Mouse (Mus musculus) embryonic facial prominence, embryonic 11.5 days (tissue): ENCODE results near the gene Hist1h3e. TPM values are rescaled to one million over a fixed set of nuclear protein-coding genes. Genes with fewer than 3 reads are reported as not detected.
A peak's percentile ranks its signal among the peaks of the same experiment; 100 is the strongest.
"Not testable (repeated sequence)": the region's sequence is repeated elsewhere in the genome, so short reads cannot be mapped to it uniquely, and the experiment has no call there.

Source experiments
- ATAC-seq: fragments of 200-750 bp; cut with Nextera tagmentation; replicated peaks from 2 replicates; pipeline ENCODE4 v1.8.0; 2017; ENCODE audit warnings: low read depth; ENCODE audit not compliant: insufficient number of reproducible peaks, low FRiP score, low TSS enrichment
- DNase-seq: peaks from one replicate; pipeline ENCODE4 v3.0.0-alpha.2; 2015; ENCODE audit warnings: low spot score
- H3K27ac ChIP-seq: fragments of 300-500 bp; sonication (generic); replicated peaks from 2 replicates; pipeline ENCODE4 v1.5.1; 2014; ENCODE audit warnings: mild to moderate bottlenecking, low read depth, low read length, control low read depth
- H3K27me3 ChIP-seq: fragments of 300-500 bp; sonication (generic); 2 replicates; pipeline ENCODE4 v1.6.1; 2014; ENCODE audit warnings: mild to moderate bottlenecking, low read length, moderate library complexity, mixed read lengths; ENCODE audit not compliant: control insufficient read depth, insufficient read depth
- H3K36me3 ChIP-seq: fragments of 300-500 bp; sonication (generic); replicated peaks from 2 replicates; pipeline ENCODE4 v1.6.1; 2014; ENCODE audit warnings: low read depth, mild to moderate bottlenecking, low read length, moderate library complexity, mixed read lengths; ENCODE audit not compliant: control insufficient read depth, insufficient read depth
- H3K4me1 ChIP-seq: fragments of 300-500 bp; sonication (generic); 2 replicates; pipeline ENCODE4 v1.6.1; 2014; ENCODE audit warnings: low read length, mixed read lengths; ENCODE audit not compliant: control insufficient read depth, insufficient read depth
- H3K4me2 ChIP-seq: fragments of 300-500 bp; sonication (generic); 2 replicates; pipeline ENCODE4 v1.6.1; 2014; ENCODE audit warnings: low read depth, mild to moderate bottlenecking, control low read depth, low read length, moderate library complexity
- H3K4me3 ChIP-seq: fragments of 300-500 bp; sonication (generic); 2 replicates; pipeline ENCODE4 v1.5.1; 2014; ENCODE audit warnings: low read depth, low read length, control low read depth
- H3K9ac ChIP-seq: fragments of 300-500 bp; sonication (generic); replicated peaks from 2 replicates; pipeline ENCODE4 v1.6.1; 2014; ENCODE audit warnings: mild to moderate bottlenecking, control low read depth, low read length
- H3K9me3 ChIP-seq: fragments of 300-500 bp; sonication (generic); replicated peaks from 2 replicates; pipeline ENCODE4 v1.6.1; 2016; ENCODE audit warnings: mild to moderate bottlenecking, low read length, inconsistent platforms, mixed read lengths; ENCODE audit not compliant: control insufficient read depth
- WGBS: fragments of 180-500 bp; shearing (Covaris S2); extraction: QIAGEN DNeasy Blood & Tissue Kit; methylation state at CpG from one replicate; pipeline ENCODE4 v1.1.7; 2014; 5-methylcytosine and 5-hydroxymethylcytosine counted together
- polyA plus RNA-seq: library from polyadenylated mRNA; unstranded; fragments of >200 nt; fragmentation: Nextera tagmentation; extraction: Ambion mirVana; gene quantifications from 2 replicates; pipeline ENCODE4 v1.2.1, GENCODE M21; 2014

The Hist1h3e gene
- polyA plus RNA-seq, 1 experiment from 2014 or later, result 12.1 TPM

DNA sequence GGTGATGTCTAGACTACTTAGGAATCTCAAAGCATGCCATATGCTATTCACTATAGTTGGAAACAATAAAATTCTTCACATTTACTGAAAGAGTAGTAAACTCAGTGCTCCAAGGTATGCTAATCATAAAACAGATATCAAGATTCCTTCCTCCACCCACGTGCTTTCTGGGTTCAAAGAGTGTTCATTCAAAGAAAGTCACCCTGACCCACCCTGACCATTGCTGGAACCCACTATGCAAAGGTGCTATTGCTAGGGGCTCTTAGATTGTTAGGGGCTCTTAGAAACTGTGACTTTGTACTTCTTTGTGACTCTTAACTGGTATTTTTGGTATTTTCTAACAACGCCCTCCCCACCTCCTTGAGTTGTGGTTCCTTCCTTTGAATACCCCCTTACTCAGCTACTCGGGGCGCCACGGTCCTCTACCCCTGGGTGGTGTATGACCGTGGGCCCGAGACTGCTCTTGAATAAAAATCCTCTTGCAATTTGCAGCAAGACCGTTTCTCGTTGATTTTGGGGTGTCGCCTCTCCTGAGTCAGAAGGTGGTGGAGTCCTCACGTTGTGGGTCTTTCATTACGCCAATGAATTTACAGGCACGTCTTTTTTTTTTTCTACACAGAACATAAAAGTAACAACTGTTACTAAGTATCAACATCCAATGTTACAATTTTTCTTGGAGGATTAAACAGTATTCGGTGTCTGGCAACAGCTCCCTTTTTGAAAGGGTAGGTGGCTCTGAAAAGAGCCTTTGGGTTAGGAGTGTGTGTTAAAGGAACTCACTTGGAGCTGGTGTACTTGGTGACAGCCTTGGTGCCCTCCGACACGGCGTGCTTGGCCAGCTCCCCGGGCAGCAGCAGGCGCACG lies 11.1 kb upstream of the Hist1h3e start:
- not testable (repeated sequence) for H3K9me3 ChIP-seq, DNase-seq, H3K27me3 ChIP-seq, ATAC-seq, H3K4me1 ChIP-seq, H3K36me3 ChIP-seq
- Histone ChIP-seq H3K4me3 (peak overlapping the region; percentile 46), H3K4me2 (peak overlapping the region; percentile 71), H3K27ac (peak overlapping the region; percentile 95), H3K9ac (peak overlapping the region; percentile 68)
- WGBS, result 11% methylated on average over 17 of the region's 20 CpGs

DNA sequence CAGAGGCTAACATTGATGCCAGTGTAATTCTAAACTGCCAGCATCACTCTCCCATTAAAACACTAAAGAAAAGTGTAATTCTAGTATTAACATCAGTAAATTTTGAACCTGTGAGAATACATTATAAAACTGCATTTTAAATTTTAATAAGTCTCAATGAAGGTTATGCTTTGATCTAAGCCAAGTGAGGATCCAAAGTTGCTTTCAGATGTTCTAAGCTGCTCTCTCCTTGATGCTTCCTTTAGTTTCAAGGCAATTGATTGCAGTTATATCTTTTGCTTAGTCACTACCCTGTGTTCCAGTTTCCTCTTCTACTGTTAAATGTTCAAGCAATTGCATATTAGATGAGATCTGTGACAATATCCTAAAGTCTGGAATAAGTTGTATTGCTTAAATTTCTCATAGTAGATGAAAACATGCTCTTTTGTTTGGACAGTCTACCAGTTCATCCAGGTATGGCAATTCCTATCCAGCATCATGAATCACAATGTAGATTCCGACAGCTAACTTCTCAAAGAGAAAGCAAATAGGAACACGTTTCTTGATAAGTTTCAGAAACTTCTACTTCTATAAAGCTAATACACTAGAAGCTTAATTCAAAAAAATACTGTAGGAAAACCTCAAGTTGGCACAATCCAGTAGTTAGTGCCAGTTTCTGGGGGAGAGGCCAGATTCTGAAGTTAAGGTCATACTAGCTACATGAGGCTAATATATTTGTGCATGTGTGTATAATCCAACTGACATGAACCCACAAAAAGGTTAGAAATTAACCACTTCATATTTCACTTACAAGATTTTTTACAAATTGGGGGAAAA lies 10.3 kb upstream of the Hist1h3e start:
- WGBS, result 41% methylated on average over 2 of the region's 2 CpGs
- Histone ChIP-seq H3K4me2 (peak overlapping the region; percentile 71), H3K9ac (peak overlapping the region; percentile 77), H3K27me3 (no peaks in the 10 kb centered on the region), H3K4me1 (no peaks in the 10 kb centered on the region), H3K27ac (peak overlapping the region; percentile 95), H3K9me3 (no peaks in the 10 kb centered on the region), H3K36me3 (no peaks in the 10 kb centered on the region), H3K4me3 (peak overlapping the region; percentile 46)
- DNase-seq, result peak; percentile 68
- no peak for ATAC-seq

DNA sequence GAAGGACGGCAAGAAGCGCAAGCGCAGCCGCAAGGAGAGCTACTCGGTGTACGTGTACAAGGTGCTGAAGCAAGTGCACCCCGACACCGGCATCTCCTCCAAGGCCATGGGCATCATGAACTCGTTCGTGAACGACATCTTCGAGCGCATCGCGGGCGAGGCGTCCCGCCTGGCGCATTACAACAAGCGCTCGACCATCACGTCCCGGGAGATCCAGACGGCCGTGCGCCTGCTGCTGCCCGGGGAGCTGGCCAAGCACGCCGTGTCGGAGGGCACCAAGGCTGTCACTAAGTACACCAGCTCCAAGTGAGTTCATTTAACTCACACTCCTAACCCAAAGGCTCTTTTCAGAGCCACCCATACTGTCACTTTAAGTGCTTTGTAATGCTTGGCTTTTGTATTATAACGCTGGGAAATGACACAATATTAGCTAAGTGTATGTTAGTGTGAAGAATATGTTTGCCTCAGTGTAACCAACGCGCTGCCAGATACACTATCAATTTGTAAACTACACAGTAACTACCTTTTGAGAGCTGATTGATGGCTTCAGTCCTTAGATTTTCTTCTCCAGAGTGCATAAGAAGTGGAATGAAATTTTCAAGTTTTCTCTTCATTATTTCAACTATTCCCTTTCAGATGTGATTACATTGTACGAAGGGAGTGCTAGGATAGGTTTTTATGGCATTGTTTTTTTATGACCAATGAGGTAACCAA lies 9.5 kb upstream of the Hist1h3e start:
- not testable (repeated sequence) for H3K27me3 ChIP-seq, H3K4me1 ChIP-seq, H3K9me3 ChIP-seq, ATAC-seq, H3K36me3 ChIP-seq
- Histone ChIP-seq H3K4me3 (peak overlapping the region; percentile 46), H3K27ac (peak overlapping the region; percentile 95), H3K4me2 (peak overlapping the region; percentile 71), H3K9ac (peak overlapping the region; percentile 77)
- DNase-seq, result peak; percentile 63
- WGBS, result 1% methylated on average over 11 of the region's 34 CpGs

DNA sequence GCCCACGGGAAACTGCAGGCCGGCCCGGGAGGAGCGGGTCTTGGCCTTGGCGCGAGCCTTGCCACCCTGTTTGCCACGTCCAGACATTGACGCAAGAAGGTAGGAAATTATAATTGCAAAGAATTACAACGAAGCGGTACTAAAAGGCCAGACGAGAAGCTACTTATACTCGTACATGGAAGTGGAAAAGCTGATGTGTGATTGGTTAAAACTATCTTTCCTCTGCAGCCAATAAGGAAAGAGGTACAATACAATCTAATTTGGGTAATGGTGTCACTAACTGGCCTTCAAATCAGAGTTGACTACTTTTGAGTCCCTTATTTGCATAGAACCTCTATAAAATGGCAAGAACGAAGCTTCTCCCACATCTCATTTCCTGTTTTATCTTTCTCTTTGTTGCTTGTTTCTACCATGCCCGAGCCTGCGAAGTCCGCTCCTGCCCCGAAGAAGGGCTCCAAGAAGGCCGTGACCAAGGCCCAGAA lies 8.9 kb upstream of the Hist1h3e start, which contains the start of the genes Hist1h2ae and Hist1h2bg:
Gene Hist1h2ae, minus strand, starts transcription at position 199 of the 482 bp plus-strand sequence.
Gene Hist1h2bg, plus strand, starts transcription at position 375 of the 482 bp plus-strand sequence.
- WGBS, result under 1% methylated on average over 18 of the region's 18 CpGs

DNA sequence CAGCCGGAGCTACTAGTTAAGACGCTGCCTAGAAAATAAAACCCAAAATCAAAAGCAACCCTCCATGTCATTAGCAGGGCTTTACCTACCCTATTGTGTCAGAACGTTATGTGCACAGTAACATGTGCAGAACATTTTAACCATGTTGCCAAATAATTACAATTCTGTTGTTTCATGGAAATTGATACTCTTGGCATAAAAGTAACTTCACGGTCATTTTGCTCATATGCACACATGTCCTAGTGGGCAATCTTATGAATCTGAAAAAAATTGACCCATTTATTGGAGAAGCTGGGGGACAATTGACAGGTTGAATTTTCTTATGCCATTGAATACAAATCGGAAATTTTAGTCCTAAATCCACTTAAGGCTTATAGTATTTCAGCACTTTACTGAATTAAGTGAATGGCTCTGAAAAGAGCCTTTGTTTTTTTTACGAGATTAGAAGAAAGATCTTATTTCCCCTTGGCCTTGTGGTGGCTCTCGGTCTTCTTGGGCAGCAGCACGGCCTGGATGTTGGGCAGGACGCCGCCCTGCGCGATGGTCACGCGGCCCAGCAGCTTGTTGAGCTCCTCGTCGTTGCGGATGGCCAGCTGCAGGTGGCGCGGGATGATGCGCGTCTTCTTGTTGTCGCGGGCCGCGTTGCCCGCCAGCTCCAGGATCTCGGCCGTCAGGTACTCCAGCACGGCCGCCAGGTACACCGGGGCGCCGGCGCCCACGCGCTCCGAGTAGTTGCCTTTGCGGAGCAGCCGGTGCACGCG lies 8.3 kb upstream of the Hist1h3e start:
- peak overlapping the region; percentile 51 for H3K9ac ChIP-seq
- H3K4me3 ChIP-seq, result peak overlapping the region; percentile 32
- WGBS, result 1% methylated on average over 19 of the region's 41 CpGs
- not testable (repeated sequence) for H3K36me3 ChIP-seq, ATAC-seq, H3K4me1 ChIP-seq, H3K27me3 ChIP-seq, H3K9me3 ChIP-seq
- H3K27ac ChIP-seq, result peak overlapping the region; percentile 93
- H3K4me2 ChIP-seq, result peak overlapping the region; percentile 39
- DNase-seq, result peak; percentile 69

More for the DNA sequence above, 8.9 kb upstream of the Hist1h3e start, which contains the start of the genes Hist1h2ae and Hist1h2bg:
- Histone ChIP-seq H3K9ac (peak within 1 kb of the TSS; percentile 77), H3K4me3 (peak within 1 kb of the TSS; percentile 46), H3K36me3 (no peaks in the 10 kb centered on the region), H3K27me3 (no peaks in the 10 kb centered on the region), H3K4me1 (no peaks in the 10 kb centered on the region), H3K9me3 (no peaks in the 10 kb centered on the region), H3K27ac (peak within 1 kb of the TSS; percentile 95), H3K4me2 (peak within 1 kb of the TSS; percentile 71)
- DNase-seq, result peak; percentile 92
- ATAC-seq, result peak; percentile 86

DNA sequence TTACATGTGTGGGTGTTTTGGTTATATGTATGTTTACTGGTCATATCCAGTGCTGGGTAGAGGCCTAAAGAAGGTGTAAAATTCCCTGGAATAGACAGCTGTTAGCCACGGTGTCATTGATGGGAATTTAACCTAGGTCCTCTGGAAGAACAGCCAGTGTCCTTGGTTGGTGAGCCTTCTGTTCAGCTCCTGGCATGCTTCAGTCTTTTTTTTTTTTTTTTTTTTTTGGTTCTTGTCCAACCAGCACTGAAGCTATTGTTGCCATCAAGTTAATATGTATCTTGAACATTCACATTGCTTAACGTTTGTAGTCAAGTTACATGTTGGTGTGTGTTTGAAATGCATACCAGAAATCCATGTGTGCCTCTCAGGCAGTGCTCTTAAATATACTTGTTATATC lies 2.3 kb upstream of the Hist1h3e start:
- Histone ChIP-seq H3K27ac (no peak overlapping the region), H3K36me3 (no peaks in the 10 kb centered on the region), H3K9me3 (no peaks in the 10 kb centered on the region), H3K9ac (no peak overlapping the region), H3K4me3 (no peak overlapping the region), H3K4me2 (no peak overlapping the region), H3K4me1 (no peaks in the 10 kb centered on the region), H3K27me3 (no peaks in the 10 kb centered on the region)
- no peak for ATAC-seq
- 85% methylated on average over 2 of the region's 2 CpGs for WGBS
- DNase-seq, result no peak
